Mouse (Mus musculus) hematopoietic multipotent progenitor cell, adult 10-12 weeks (in vitro differentiated cells): ENCODE results near the gene Twf1. TPM values are rescaled to one million over a fixed set of nuclear protein-coding genes. Genes with fewer than 3 reads are reported as not detected.

Experiments used
- polyA plus RNA-seq: library from polyadenylated mRNA; stranded (reverse); fragments of >175 nt; gene quantifications from 2 replicates; pipeline ENCODE4 v1.2.3, GENCODE M21; 2012; ENCODE audit warnings: low replicate concordance

Gene Twf1
- 3.3 and 6.0 TPM in 2 replicates for polyA plus RNA-seq

DNA sequence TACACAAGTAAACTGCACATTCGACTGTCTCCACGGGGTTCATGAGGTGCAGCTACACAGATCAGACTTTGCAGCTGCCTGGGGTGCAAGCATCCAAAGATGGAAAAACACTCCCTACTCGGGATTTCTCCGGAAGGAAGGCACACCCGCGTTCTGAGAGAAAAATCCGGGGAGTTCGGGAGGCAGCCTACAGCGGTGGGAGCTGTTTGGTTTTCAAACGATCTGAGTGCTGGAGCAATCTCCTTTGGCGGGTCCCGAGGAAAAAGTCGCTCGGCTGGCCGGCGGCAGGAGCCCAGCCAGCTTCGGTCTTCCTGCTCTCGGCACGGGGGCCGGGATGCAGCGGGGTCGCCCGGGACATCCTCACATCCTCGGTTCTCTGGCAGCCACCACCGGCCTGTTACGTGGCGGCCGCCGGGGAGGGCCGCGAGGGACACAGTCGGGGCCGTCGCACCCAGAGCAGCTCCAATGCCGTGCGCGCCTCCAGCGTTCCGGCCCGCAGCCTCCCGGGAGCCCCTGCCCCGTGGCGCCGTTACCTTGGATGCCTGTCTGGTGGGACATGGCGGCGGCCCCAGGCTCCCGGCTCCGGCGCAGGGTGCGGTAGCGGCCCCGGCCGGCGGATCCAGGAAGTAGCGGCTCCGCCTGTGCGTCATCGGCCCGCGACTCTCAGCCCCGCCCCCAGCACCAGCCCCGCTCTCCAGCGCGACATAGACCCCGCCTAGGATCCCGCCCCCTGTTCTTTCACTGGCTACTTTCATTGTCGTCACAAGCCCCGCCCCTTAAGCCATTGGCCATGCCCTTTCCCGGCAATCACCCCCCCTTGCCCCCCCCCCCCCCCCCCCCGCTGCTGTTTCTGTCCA lies at the start of gene Twf1:
Twf1 (minus strand) TSS at position 671 of the 857 bp plus-strand sequence.

DNA sequence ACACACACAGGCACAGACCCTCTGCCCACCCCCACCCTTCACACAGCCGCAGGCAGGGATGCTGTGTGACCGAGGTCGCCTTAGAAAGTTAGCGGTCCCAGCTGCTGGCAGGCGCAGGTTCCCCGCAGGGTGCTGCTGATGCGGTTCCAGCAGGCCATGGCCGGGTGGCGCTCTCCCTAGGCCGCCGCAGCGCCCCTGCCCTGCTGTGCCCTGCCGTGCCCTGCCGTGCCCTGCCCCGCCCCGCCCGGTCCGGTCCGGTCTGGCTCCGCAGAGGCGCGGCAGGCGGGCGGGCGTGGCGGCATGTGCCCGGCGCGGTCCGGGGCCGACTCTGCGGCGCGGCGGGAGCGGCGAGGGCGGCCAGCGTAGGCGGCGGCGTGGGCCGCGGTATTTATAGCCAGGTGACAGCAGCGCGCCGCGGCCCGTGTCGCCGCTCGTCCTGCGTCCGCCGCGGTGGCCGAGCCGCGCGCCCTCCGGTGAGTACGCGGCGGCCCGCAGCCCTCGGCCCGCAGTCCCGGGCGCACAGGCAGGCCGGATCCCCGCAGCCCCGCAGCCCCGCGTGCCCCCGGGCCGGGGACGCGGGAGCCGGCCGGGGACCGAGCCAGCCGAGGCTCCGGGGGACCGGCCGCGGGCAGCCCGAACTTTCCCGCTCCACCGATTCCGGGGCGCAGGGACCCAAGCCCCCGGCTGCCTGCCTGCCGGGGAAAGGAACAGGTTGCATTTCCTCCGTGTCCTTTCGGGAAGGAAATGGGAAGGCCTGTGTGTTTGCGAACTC lies 39.3 kb upstream of the Twf1 start, which contains the start of gene Tmem117:
Tmem117 (plus strand) TSS at position 403 of the 772 bp plus-strand sequence.

DNA sequence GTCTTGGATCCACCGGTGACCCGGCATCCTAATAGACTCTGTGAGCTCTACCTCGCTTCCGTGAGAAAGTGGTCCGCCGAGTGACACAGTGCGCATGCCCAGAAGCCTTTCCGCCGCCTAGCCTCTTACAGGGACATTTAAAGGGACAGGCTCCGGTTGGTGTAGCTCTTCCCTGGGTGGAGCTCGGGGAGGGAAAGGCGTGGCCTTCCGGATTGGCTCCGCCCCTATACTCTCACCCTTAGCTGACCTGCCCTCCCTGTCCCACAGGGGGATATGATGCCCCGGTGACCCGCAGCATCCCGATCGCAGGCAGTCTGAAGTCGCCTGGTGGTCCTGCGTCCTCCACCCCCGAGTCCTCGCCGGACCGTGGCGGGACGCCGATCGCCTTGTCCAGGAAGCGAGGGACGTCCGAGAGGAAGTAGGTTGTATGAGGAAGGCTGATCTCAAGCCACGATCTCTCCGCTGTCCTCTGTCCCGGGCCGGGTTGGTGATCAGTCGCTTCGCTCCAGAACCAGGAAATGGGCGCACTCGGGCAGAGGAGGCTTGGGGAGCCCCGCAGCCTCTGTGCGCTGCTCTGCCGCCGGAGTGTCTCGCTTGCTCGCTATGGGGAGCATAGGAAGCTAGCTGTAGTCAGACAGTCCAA lies 46.2 kb downstream of the Twf1 start, which contains the start of the genes Pus7l and Irak4:
Pus7l (minus strand) TSS at position 139 of the 643 bp plus-strand sequence.
Irak4 (plus strand) TSS at position 235 of the 643 bp plus-strand sequence.

Other genes with a start within 250 kb of the Twf1 start
- 0.03 TPM in 1 of 2 replicates, not detected in the other for gene Adamts20, start 124.5 kb downstream of the Twf1 start, polyA plus RNA-seq
- 2.8 and 4.6 TPM in 2 replicates for gene Pus7l, start 46.3 kb downstream of the Twf1 start, polyA plus RNA-seq
- gene Irak4, start 46.2 kb downstream of the Twf1 start, polyA plus RNA-seq = 16.5 TPM in 2 replicates
- gene Tmem117, start 39.3 kb upstream of the Twf1 start, polyA plus RNA-seq = not detected in 2 replicates